In the genomic region with DNA sequence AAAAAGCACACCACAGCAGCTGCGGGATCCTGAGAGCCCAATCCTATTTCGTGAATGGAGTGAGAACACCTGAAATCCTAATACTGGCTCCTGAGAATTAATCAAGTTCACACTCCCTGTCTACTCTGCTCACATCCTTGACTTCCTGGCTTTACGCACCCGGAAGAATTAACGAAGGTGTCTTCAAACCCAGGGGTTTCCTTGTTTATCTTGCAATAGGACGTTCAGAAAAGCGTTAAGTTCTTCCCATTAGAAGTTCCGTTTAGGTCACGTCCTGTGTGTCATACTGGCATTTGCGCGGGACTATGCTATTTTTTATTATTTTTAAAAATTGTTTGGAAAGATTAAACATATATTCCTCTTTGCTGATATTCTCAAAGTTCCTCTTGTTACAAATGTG, we compare ENCODE assay signal across 8 mouse cellular contexts. TPM values are rescaled to one million over a fixed set of nuclear protein-coding genes. Genes with fewer than 3 reads are reported as not detected.
DNase-seq lines count a peak whose midpoint lies in the region; ATAC-seq and TF ChIP-seq lines count a peak whose summit lies in the region.

No protein-coding gene starts in this region.

- H3K4me3 ChIP-seq in kidney, embryonic 14.5 days (ENCODE audit: low read length), result peak overlapping the region; percentile 49
- peak overlapping the region; percentile 72 for H3K4me3 ChIP-seq in bone marrow macrophage, adult 2 months (ENCODE audit: insufficient read depth, low read length)
- H3K4me3 ChIP-seq in hindbrain, postnatal 0 days (ENCODE audit: low read length), result peak overlapping the region; percentile 39
- peak overlapping the region; percentile 45 for H3K4me3 ChIP-seq in midbrain, embryonic 12.5 days

- H3K4me1 ChIP-seq in kidney, embryonic 14.5 days (ENCODE audit: control insufficient read depth, insufficient read depth, low read length), result peaks cover 20% of the 10 kb centered on the region; the same call in 1 of the 2 replicates
- H3K4me1 ChIP-seq in bone marrow macrophage, adult 2 months (ENCODE audit: control insufficient read depth, insufficient read depth, low read length), result peaks cover 14% of the 10 kb centered on the region
- H3K4me1 ChIP-seq in hindbrain, postnatal 0 days (ENCODE audit: insufficient read depth, low read length), result peaks cover 11% of the 10 kb centered on the region; the same call in 1 of the 2 replicates
- peaks cover 20% of the 10 kb centered on the region for H3K4me1 ChIP-seq in midbrain, embryonic 12.5 days

- TF ChIP-seq POLR2A in bone marrow macrophage, adult 2 months (IDR thresholded peaks at IDR 0.05; ENCODE audit: borderline replicate concordance, low read depth, low read length), result no peak

- no peak for TF ChIP-seq CTCF in bone marrow macrophage, adult 2 months (IDR thresholded peaks at IDR 0.05; ENCODE audit: low read depth, low read length)
- no peak; the same call in 1 of the 2 replicates for TF ChIP-seq CTCF in hindbrain, postnatal 0 days (IDR thresholded peaks at IDR 0.05; ENCODE audit: low read depth)

- H3K4me2 ChIP-seq in kidney, embryonic 14.5 days (replicated peaks; ENCODE audit: low read depth, low read length), result peak overlapping the region; percentile 66
- H3K4me2 ChIP-seq in hindbrain, postnatal 0 days (ENCODE audit: low read depth, low read length), result peak overlapping the region; percentile 56
- H3K4me2 ChIP-seq in midbrain, embryonic 12.5 days (replicated peaks), result peak overlapping the region; percentile 65

- H3K9ac ChIP-seq in kidney, embryonic 14.5 days (ENCODE audit: low read depth, low read length), result peak overlapping the region; percentile 50; the same call in 1 of the 2 replicates
- H3K9ac ChIP-seq in hindbrain, postnatal 0 days (replicated peaks; ENCODE audit: low read length), result peak overlapping the region; percentile 33
- peak overlapping the region; percentile 46; the same call in 1 of the 2 replicates for H3K9ac ChIP-seq in midbrain, embryonic 12.5 days (replicated peaks)

- no peak for ATAC-seq in kidney, embryonic 14.5 days (ENCODE audit: low FRiP score, low TSS enrichment)
- no peak for ATAC-seq in hindbrain, postnatal 0 days
- no peak for ATAC-seq in midbrain, embryonic 12.5 days (ENCODE audit: low FRiP score, low read depth)

- DNase-seq in kidney, postnatal 36 days, result no peak
- DNase-seq in hindbrain, postnatal 0 days (ENCODE audit: low spot score), result peak; percentile 13
- DNase-seq in left cerebral cortex, adult 18-20 months (ENCODE audit: low spot score in 2 of 2), result no peak
- no peak for DNase-seq in right cerebral cortex, postnatal 14 days
- no peak for DNase-seq in thymus, postnatal 0 days (ENCODE audit: low spot score)

- no peaks in the 10 kb centered on the region for H3K27me3 ChIP-seq in kidney, embryonic 14.5 days (ENCODE audit: control insufficient read depth, insufficient read depth, low read length)
- H3K27me3 ChIP-seq in hindbrain, postnatal 0 days (ENCODE audit: insufficient read depth, low read length), result no peaks in the 10 kb centered on the region
- 0 out of 2 replicates have a peak, but pooled peaks cover 5% of the 10 kb centered on the region for H3K27me3 ChIP-seq in midbrain, embryonic 12.5 days

- no peaks in the 10 kb centered on the region for H3K36me3 ChIP-seq in kidney, embryonic 14.5 days (ENCODE audit: control insufficient read depth, insufficient read depth, low read length)
- no peaks in the 10 kb centered on the region for H3K36me3 ChIP-seq in hindbrain, postnatal 0 days (ENCODE audit: insufficient read depth, low read length)
- no peaks in the 10 kb centered on the region for H3K36me3 ChIP-seq in midbrain, embryonic 12.5 days

- WGBS in kidney, embryonic 14.5 days, result 3% methylated on average over 11 of the region's 11 CpGs
- WGBS in hindbrain, postnatal 0 days, result 4% methylated on average over 11 of the region's 11 CpGs
- WGBS in midbrain, embryonic 12.5 days, result 3% methylated on average over 11 of the region's 11 CpGs

- H3K9me3 ChIP-seq in kidney, embryonic 14.5 days (ENCODE audit: control insufficient read depth, low read length), result no peaks in the 10 kb centered on the region
- no peaks in the 10 kb centered on the region for H3K9me3 ChIP-seq in hindbrain, postnatal 0 days (ENCODE audit: low read length)
- H3K9me3 ChIP-seq in midbrain, embryonic 12.5 days, result no peaks in the 10 kb centered on the region

- no peak overlapping the region; the same call in 1 of the 2 replicates for H3K27ac ChIP-seq in kidney, embryonic 14.5 days (ENCODE audit: low read depth, low read length)
- peak overlapping the region; percentile 38 for H3K27ac ChIP-seq in bone marrow macrophage, adult 2 months (ENCODE audit: insufficient read depth, low read depth, low read length)
- H3K27ac ChIP-seq in hindbrain, postnatal 0 days, result peak overlapping the region; percentile 67; the same call in 1 of the 2 replicates
- peak overlapping the region; percentile 66 for H3K27ac ChIP-seq in midbrain, embryonic 12.5 days (replicated peaks)

RNA-seq across cellular contexts. Expression of gene Fryl, which starts 0.7 kb away (rescaled TPM):
- 36.9 and 44.3 TPM in 2 replicates for polyA plus RNA-seq in kidney, embryonic 14.5 days (2014; fragmentation: Nextera tagmentation; extraction: Ambion mirVana)
- 44.5 and 47.9 TPM in 2 replicates for polyA plus RNA-seq in bone marrow macrophage, adult 2 months (2012; ENCODE audit: insufficient read depth, insufficient read length, missing spikeins)
- 69.4 and 80.6 TPM in 2 replicates for total RNA-seq in hindbrain, postnatal 0 days (2014; rRNA removed)
- 20.5 and 20.8 TPM in 2 replicates for polyA plus RNA-seq in hindbrain, postnatal 0 days (2015; fragmentation: Nextera tagmentation; extraction: Ambion mirVana)
- 48.7 and 52.0 TPM in 2 replicates for polyA plus RNA-seq in midbrain, embryonic 12.5 days (2016; fragmentation: Nextera tagmentation; extraction: Ambion mirVana)
- 10 to 100 TPM; 54.2 to 57.5 TPM for total RNA-seq in left cerebral cortex, adult 18-20 months (2021)
- 46.9 and 63.2 TPM in 2 replicates for polyA plus RNA-seq in thymus, postnatal 0 days (2015; fragmentation: Nextera tagmentation; extraction: Ambion mirVana)

RNA-seq across cellular contexts. Expression of gene Ociad1, which starts 35.5 kb away (rescaled TPM):
- polyA plus RNA-seq in kidney, embryonic 14.5 days (2014; fragmentation: Nextera tagmentation; extraction: Ambion mirVana), result 132 and 194 TPM in 2 replicates
- 234 and 286 TPM in 2 replicates for polyA plus RNA-seq in bone marrow macrophage, adult 2 months (2012; ENCODE audit: insufficient read depth, insufficient read length, missing spikeins)
- total RNA-seq in hindbrain, postnatal 0 days (2014; rRNA removed), result 138 and 140 TPM in 2 replicates
- polyA plus RNA-seq in hindbrain, postnatal 0 days (2015; fragmentation: Nextera tagmentation; extraction: Ambion mirVana), result 386 and 401 TPM in 2 replicates
- polyA plus RNA-seq in midbrain, embryonic 12.5 days (2016; fragmentation: Nextera tagmentation; extraction: Ambion mirVana), result 186 and 219 TPM in 2 replicates
- total RNA-seq in left cerebral cortex, adult 18-20 months (2021), result 100 to 1,000 TPM; 465 to 497 TPM
- polyA plus RNA-seq in thymus, postnatal 0 days (2015; fragmentation: Nextera tagmentation; extraction: Ambion mirVana), result 216 and 233 TPM in 2 replicates
